Mouse (Mus musculus): ENCODE data around the gene Stkld1. TPM values are rescaled to one million over a fixed set of nuclear protein-coding genes. Genes with fewer than 3 reads are reported as not detected.

Stkld1 gene
- polyA plus RNA-seq, 1 experiment = 0.19 TPM

DNA sequence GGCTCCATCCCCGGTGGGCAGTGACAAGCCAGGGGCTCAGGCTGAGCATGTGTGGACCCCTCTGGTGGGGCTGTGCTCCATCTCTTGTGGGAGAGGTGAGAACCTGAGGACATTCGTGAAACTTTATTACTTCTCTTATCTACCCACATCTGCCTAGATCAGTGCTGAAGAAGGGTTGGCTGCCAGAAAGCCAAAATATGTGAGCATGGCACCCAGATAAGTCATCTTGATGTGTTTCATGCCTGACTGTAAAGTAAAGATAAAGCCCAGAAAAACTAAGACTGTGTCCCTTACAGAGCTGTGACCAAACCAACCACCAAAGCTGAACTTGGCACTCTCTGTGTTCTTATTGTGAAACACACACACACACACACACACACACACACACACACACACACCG is 60.1 kb downstream of the Stkld1 start:
- 67% methylated on average over 3 of the region's 3 CpGs for WGBS
- no peak for TF ChIP-seq POLR2A (IDR thresholded peaks at IDR 0.05; ENCODE audit: low read depth, low read length)
- TF ChIP-seq CTCF (IDR thresholded peaks at IDR 0.05; ENCODE audit: extremely low read depth, insufficient read length, insufficient replicate concordance, low read depth, low read length) = no peak

GRCm38 (mm10) chr2:26997498-26997897 is 63.7 kb downstream of the Stkld1 start:
- Histone ChIP-seq H3K27me3 (ENCODE audit: control insufficient read depth, insufficient read depth, low read length) (no peaks in the 10 kb centered on the region), H3K36me3 (ENCODE audit: control insufficient read depth, insufficient read depth, low read length) (no peaks in the 10 kb centered on the region), H3K4me1 (ENCODE audit: control insufficient read depth, insufficient read depth, insufficient read length, low read length) (no peaks in the 10 kb centered on the region), H3K4me3 (ENCODE audit: low read depth, low read length) (no peak overlapping the region), H3K27ac (ENCODE audit: insufficient read depth, low read depth, low read length) (no peak overlapping the region)
- WGBS = 77% methylated on average over 1 of the region's 1 CpGs
- TF ChIP-seq POLR2A (IDR thresholded peaks at IDR 0.05; ENCODE audit: low read depth, low read length) (no peak), CTCF (IDR thresholded peaks at IDR 0.05; ENCODE audit: extremely low read depth, insufficient read length, insufficient replicate concordance, low read depth, low read length) (no peak)

More for the DNA sequence above, 60.1 kb downstream of the Stkld1 start:
- H3K4me3 ChIP-seq (ENCODE audit: low read depth, low read length) = no peak overlapping the region
- H3K36me3 ChIP-seq (ENCODE audit: control insufficient read depth, insufficient read depth, low read length) = no peaks in the 10 kb centered on the region
- H3K27me3 ChIP-seq (ENCODE audit: control insufficient read depth, insufficient read depth, low read length) = no peaks in the 10 kb centered on the region
- no peak overlapping the region for H3K27ac ChIP-seq (ENCODE audit: insufficient read depth, low read depth, low read length)
- no peaks in the 10 kb centered on the region for H3K4me1 ChIP-seq (ENCODE audit: control insufficient read depth, insufficient read depth, insufficient read length, low read length)

DNA sequence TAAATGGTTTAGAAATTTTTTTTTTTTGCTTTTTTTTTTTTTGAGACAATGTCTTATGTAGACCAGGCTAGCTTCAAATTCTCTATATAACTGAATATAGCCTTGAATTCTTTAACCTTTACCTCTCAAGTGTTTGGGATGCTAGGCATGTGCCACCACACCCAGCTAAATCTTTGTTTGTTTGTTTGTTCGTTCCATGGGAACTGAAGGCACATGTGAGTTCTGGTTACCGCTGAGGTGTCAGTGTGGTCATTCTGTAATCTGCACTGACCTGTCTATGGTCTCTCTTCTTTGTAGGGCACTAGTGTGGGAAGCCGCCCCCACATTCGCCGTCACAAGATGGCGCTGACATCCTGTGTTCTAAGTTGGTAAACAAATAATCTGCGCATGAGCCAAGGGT is 64.1 kb downstream of the Stkld1 start:
- no peak overlapping the region for H3K27ac ChIP-seq (ENCODE audit: insufficient read depth, low read depth, low read length)
- no peaks in the 10 kb centered on the region for H3K4me1 ChIP-seq (ENCODE audit: control insufficient read depth, insufficient read depth, insufficient read length, low read length)
- H3K4me3 ChIP-seq (ENCODE audit: low read depth, low read length) = no peak overlapping the region
- TF ChIP-seq POLR2A (IDR thresholded peaks at IDR 0.05; ENCODE audit: low read depth, low read length) (no peak), CTCF (IDR thresholded peaks at IDR 0.05; ENCODE audit: extremely low read depth, insufficient read length, insufficient replicate concordance, low read depth, low read length) (no peak)
- no peaks in the 10 kb centered on the region for H3K27me3 ChIP-seq (ENCODE audit: control insufficient read depth, insufficient read depth, low read length)
- WGBS = 92% methylated on average over 7 of the region's 7 CpGs
- no peaks in the 10 kb centered on the region for H3K36me3 ChIP-seq (ENCODE audit: control insufficient read depth, insufficient read depth, low read length)

Other genes starting within 250 kb of the Stkld1 start
- gene Abo, start 69.1 kb upstream of the Stkld1 start, polyA plus RNA-seq (2012; rRNA removed) = 0.29 TPM in 1 of 2 replicates, not detected in the other
- gene Surf6, start 31.2 kb upstream of the Stkld1 start, polyA plus RNA-seq (2012; rRNA removed) = 2.8 and 3.4 TPM in 2 replicates
- gene Med22, start 23.4 kb upstream of the Stkld1 start, polyA plus RNA-seq (2012; rRNA removed) = 9.9 and 16.6 TPM in 2 replicates
- gene Rpl7a, start 23.3 kb upstream of the Stkld1 start, polyA plus RNA-seq (2012; rRNA removed) = 504 and 639 TPM in 2 replicates
- 8.7 and 11.3 TPM in 2 replicates for gene Surf2, start 17.7 kb upstream of the Stkld1 start, polyA plus RNA-seq (2012; rRNA removed)
- gene Surf1, start 17.5 kb upstream of the Stkld1 start, polyA plus RNA-seq (2012; rRNA removed) = 15.4 and 35.7 TPM in 2 replicates
- gene Surf4, start 119 bp upstream of the Stkld1 start, polyA plus RNA-seq (2012; rRNA removed) = 382 and 644 TPM in 2 replicates
- 11.3 and 14.7 TPM in 2 replicates for gene Rexo4, start 30.3 kb downstream of the Stkld1 start, polyA plus RNA-seq (2012; rRNA removed)
- gene Adamts13, start 39.4 kb downstream of the Stkld1 start, polyA plus RNA-seq (2012; rRNA removed) = 0.94 and 1.1 TPM in 2 replicates
- 39.5 and 49.1 TPM in 2 replicates for gene Cacfd1, start 75.9 kb downstream of the Stkld1 start, polyA plus RNA-seq (2012; rRNA removed)
- gene Slc2a6, start 94.0 kb downstream of the Stkld1 start, polyA plus RNA-seq (2012; rRNA removed) = 6.1 and 6.7 TPM in 2 replicates
- gene Mymk, start 138.1 kb downstream of the Stkld1 start, polyA plus RNA-seq (2012; rRNA removed) = 0.18 TPM in 1 of 2 replicates, not detected in the other
- gene Adamtsl2, start 145.3 kb downstream of the Stkld1 start, polyA plus RNA-seq (2012; rRNA removed) = 1.5 and 1.9 TPM in 2 replicates
- gene Fam163b, start 208.4 kb downstream of the Stkld1 start, polyA plus RNA-seq (2012; rRNA removed) = 0.08 TPM in 2 replicates
- gene Dbh, start 231.2 kb downstream of the Stkld1 start, polyA plus RNA-seq (2012; rRNA removed) = 0.04 and 4.0 TPM in 2 replicates

Data from small intestine, adult 2 months (tissue).